Mouse (Mus musculus) C2C12 (cell line): ENCODE measurements around the gene Bcas3. TPM values are rescaled to one million over a fixed set of nuclear protein-coding genes. Genes with fewer than 3 reads are reported as not detected.

Experiments used
- H3K27me3 ChIP-seq: one replicate; pipeline ENCODE4 v1.6.1; 2011; ENCODE audit not compliant: control insufficient read depth, insufficient read depth, insufficient read length
- H3K36me3 ChIP-seq: one replicate; pipeline ENCODE4 v1.6.1; 2011; ENCODE audit not compliant: control insufficient read depth, insufficient read depth
- H3K4me3 ChIP-seq: one replicate; pipeline ENCODE4 v1.5.1; 2011; ENCODE audit warnings: mild to moderate bottlenecking, control low read depth; ENCODE audit not compliant: poor library complexity, insufficient read depth, severe bottlenecking
- H3K79me2 ChIP-seq: one replicate; pipeline ENCODE4 v1.6.1; 2011; ENCODE audit not compliant: control insufficient read depth, insufficient read depth
- H3K79me3 ChIP-seq: one replicate; pipeline ENCODE4 v1.6.1; 2011; ENCODE audit warnings: low read depth, control low read depth
- H3ac ChIP-seq: one replicate; pipeline ENCODE3; 2011; ENCODE audit warnings: low read depth; ENCODE audit not compliant: control insufficient read depth, insufficient read length
- CEBPB ChIP-seq: IDR thresholded peaks from one replicate; pipeline ENCODE4 v1.6.1; 2011; ENCODE audit warnings: low read depth, mild to moderate bottlenecking, control low read depth, moderate library complexity
- CTCF ChIP-seq: IDR thresholded peaks from one replicate; pipeline ENCODE4 v1.5.1; 2011; ENCODE audit not compliant: control insufficient read depth, insufficient read depth, insufficient read length
- FOSL1 ChIP-seq: IDR thresholded peaks from one replicate; pipeline ENCODE4 v1.8.0; 2011; ENCODE audit warnings: mild to moderate bottlenecking, low read length; ENCODE audit not compliant: poor library complexity, insufficient read depth, severe bottlenecking
- MAX ChIP-seq: IDR thresholded peaks from one replicate; pipeline ENCODE4 v1.6.1; 2011; ENCODE audit warnings: mild to moderate bottlenecking, control low read depth
- MYOD1 ChIP-seq: IDR thresholded peaks from one replicate; pipeline ENCODE4 v1.6.1; 2011; ENCODE audit warnings: low read depth; ENCODE audit not compliant: control insufficient read depth, insufficient read length
- MYOG ChIP-seq: IDR thresholded peaks from one replicate; pipeline ENCODE4 v1.6.1; 2011; ENCODE audit not compliant: control insufficient read depth, insufficient read length; ENCODE audit errors: extremely low read depth
- USF1 ChIP-seq: IDR thresholded peaks from one replicate; pipeline ENCODE4 v1.6.1; 2011; ENCODE audit warnings: low read depth, mild to moderate bottlenecking, control low read depth, moderate library complexity
- polyA plus RNA-seq: library from polyadenylated mRNA; unstranded; fragments of >200 nt; fragmentation: generic; extraction: Trizol; gene quantifications from one replicate; pipeline ENCODE4 v1.2.1, GENCODE M21; 2012; ENCODE audit warnings: missing spikeins

Gene Bcas3
- polyA plus RNA-seq, 1 experiment = 11.1 TPM

- Histone ChIP-seq H3ac (no peak overlapping the region), H3K79me3 (no peaks in the 10 kb centered on the region), H3K36me3 (no peaks in the 10 kb centered on the region), H3K27me3 (no peaks in the 10 kb centered on the region), H3K4me3 (no peak overlapping the region), H3K79me2 (no peaks in the 10 kb centered on the region)
- no peak for TF ChIP-seq MYOG
- TF ChIP-seq MYOD1 = no peak
- TF ChIP-seq FOSL1 = no peak
- TF ChIP-seq CTCF = no peak
- no peak for TF ChIP-seq CEBPB
- no peak for TF ChIP-seq USF1
- no peak for TF ChIP-seq MAX
These were observed 366.8 kb downstream of the Bcas3 start for GRCm38 (mm10) chr11:85719766-85720165.

- Histone ChIP-seq H3K36me3 (no peaks in the 10 kb centered on the region), H3K79me2 (no peaks in the 10 kb centered on the region), H3ac (no peak overlapping the region), H3K4me3 (no peak overlapping the region), H3K79me3 (no peaks in the 10 kb centered on the region), H3K27me3 (no peaks in the 10 kb centered on the region)
- TF ChIP-seq MYOG (no peak), CTCF (no peak), USF1 (no peak), MYOD1 (no peak), FOSL1 (no peak), MAX (no peak), CEBPB (no peak)
These were observed 367.4 kb downstream of the Bcas3 start for GRCm38 (mm10) chr11:85720269-85720773.

GRCm38 (mm10) chr11:85721986-85722385 lies 369.0 kb downstream of the Bcas3 start:
- Histone ChIP-seq H3K36me3 (no peaks in the 10 kb centered on the region), H3K27me3 (no peaks in the 10 kb centered on the region), H3K4me3 (no peak overlapping the region), H3K79me2 (no peaks in the 10 kb centered on the region), H3K79me3 (no peaks in the 10 kb centered on the region), H3ac (no peak overlapping the region)
- no peak for TF ChIP-seq FOSL1
- TF ChIP-seq USF1 = no peak
- TF ChIP-seq CEBPB = no peak
- no peak for TF ChIP-seq CTCF
- no peak for TF ChIP-seq MAX
- TF ChIP-seq MYOD1 = no peak
- TF ChIP-seq MYOG = no peak

- TF ChIP-seq FOSL1 (no peak), MAX (no peak), CEBPB (no peak), MYOG (no peak), MYOD1 (no peak), USF1 (no peak), CTCF (no peak)
- no peaks in the 10 kb centered on the region for H3K79me3 ChIP-seq
- no peak overlapping the region for H3ac ChIP-seq
- H3K36me3 ChIP-seq = no peaks in the 10 kb centered on the region
- no peaks in the 10 kb centered on the region for H3K27me3 ChIP-seq
- H3K79me2 ChIP-seq = no peaks in the 10 kb centered on the region
- H3K4me3 ChIP-seq = no peak overlapping the region
These were observed 371.2 kb downstream of the Bcas3 start for GRCm38 (mm10) chr11:85724159-85724558.

GRCm38 (mm10) chr11:85729725-85730124 lies 376.8 kb downstream of the Bcas3 start:
- no peaks in the 10 kb centered on the region for H3K79me2 ChIP-seq
- no peaks in the 10 kb centered on the region for H3K79me3 ChIP-seq
- no peaks in the 10 kb centered on the region for H3K27me3 ChIP-seq
- TF ChIP-seq MAX (no peak), MYOG (no peak), MYOD1 (no peak), USF1 (no peak), FOSL1 (no peak), CEBPB (no peak), CTCF (no peak)
- H3K36me3 ChIP-seq = no peaks in the 10 kb centered on the region
- no peak overlapping the region for H3K4me3 ChIP-seq
- H3ac ChIP-seq = no peak overlapping the region

- no peaks in the 10 kb centered on the region for H3K36me3 ChIP-seq
These were observed 379.6 kb downstream of the Bcas3 start for GRCm38 (mm10) chr11:85732462-85733012.

More at GRCm38 (mm10) chr11:85732462-85733012, 379.6 kb downstream of the Bcas3 start:
- no peak for TF ChIP-seq USF1
- no peak for TF ChIP-seq CEBPB
- TF ChIP-seq FOSL1 = no peak
- TF ChIP-seq CTCF = no peak
- TF ChIP-seq MYOG = no peak
- no peak for TF ChIP-seq MAX
- TF ChIP-seq MYOD1 = no peak
- H3K27me3 ChIP-seq = no peaks in the 10 kb centered on the region
- no peaks in the 10 kb centered on the region for H3K79me3 ChIP-seq
- no peak overlapping the region for H3K4me3 ChIP-seq
- H3ac ChIP-seq = no peak overlapping the region
- no peaks in the 10 kb centered on the region for H3K79me2 ChIP-seq
